Mouse (Mus musculus) thymus, postnatal 36 days (tissue): ENCODE results near the gene Aff3.
A peak's percentile ranks its signal among the peaks of the same experiment; 100 is the strongest.
"Not testable (repeated sequence)": the region's sequence is repeated elsewhere in the genome, so short reads cannot be mapped to it uniquely, and the experiment has no call there.

Experiments used
- DNase-seq, 2 experiments: peaks; one replicate each; pipeline ENCODE4 v3.0.0; 2022; ENCODE audit warnings: mixed read lengths in 2 of 2

Aff3 gene

GRCm38 (mm10) chr1:38430311-38430710 lies 234.4 kb downstream of the Aff3 start:
- not testable (repeated sequence) for DNase-seq

GRCm38 (mm10) chr1:38428708-38429683 lies 235.8 kb downstream of the Aff3 start:
- DNase-seq = no peak

GRCm38 (mm10) chr1:38422921-38423320 lies 241.8 kb downstream of the Aff3 start:
- no peak for DNase-seq

- no peak for DNase-seq
These were observed 245.4 kb downstream of the Aff3 start for GRCm38 (mm10) chr1:38419331-38419730.

GRCm38 (mm10) chr1:38418181-38419032 lies 246.3 kb downstream of the Aff3 start:
- no peak for DNase-seq

GRCm38 (mm10) chr1:38417196-38417595 lies 247.6 kb downstream of the Aff3 start:
- DNase-seq = no peak

GRCm38 (mm10) chr1:38415511-38415910 lies 249.2 kb downstream of the Aff3 start:
- no peak for DNase-seq

GRCm38 (mm10) chr1:38411106-38411505 lies 253.6 kb downstream of the Aff3 start:
- no peak for DNase-seq

GRCm38 (mm10) chr1:38410457-38410856 lies 254.3 kb downstream of the Aff3 start:
- no peak for DNase-seq

- DNase-seq = no peak
These were observed 256.5 kb downstream of the Aff3 start for GRCm38 (mm10) chr1:38408241-38408640.

GRCm38 (mm10) chr1:38403781-38404180 lies 261.0 kb downstream of the Aff3 start:
- DNase-seq = no peak

GRCm38 (mm10) chr1:38401856-38402255 lies 262.9 kb downstream of the Aff3 start:
- DNase-seq = no peak

GRCm38 (mm10) chr1:38399269-38399668 lies 265.5 kb downstream of the Aff3 start:
- peak; percentile 36 to 67 for DNase-seq

- DNase-seq = no peak
These were observed 266.2 kb downstream of the Aff3 start for GRCm38 (mm10) chr1:38398566-38398965.

- DNase-seq = peak; percentile 25 to 55
These were observed 269.5 kb downstream of the Aff3 start for GRCm38 (mm10) chr1:38395194-38395681.

GRCm38 (mm10) chr1:38394493-38394892 lies 270.3 kb downstream of the Aff3 start:
- no peak for DNase-seq

- DNase-seq = peak; percentile 25 to 50
These were observed 271.2 kb downstream of the Aff3 start for GRCm38 (mm10) chr1:38393516-38393915.

GRCm38 (mm10) chr1:38392928-38393327 lies 271.8 kb downstream of the Aff3 start:
- peak; percentile 55 to 65 for DNase-seq

GRCm38 (mm10) chr1:38390886-38391249 lies 273.9 kb downstream of the Aff3 start:
- no peak for DNase-seq

GRCm38 (mm10) chr1:38390235-38390885 lies 274.4 kb downstream of the Aff3 start:
- no peak for DNase-seq

- no peak for DNase-seq
These were observed 275.2 kb downstream of the Aff3 start for GRCm38 (mm10) chr1:38389576-38389975.

GRCm38 (mm10) chr1:38388466-38388865 lies 276.3 kb downstream of the Aff3 start:
- DNase-seq = no peak

GRCm38 (mm10) chr1:38387438-38387837 lies 277.3 kb downstream of the Aff3 start:
- DNase-seq = no peak
